Mouse (Mus musculus) spleen, adult 2 months (tissue): ENCODE measurements around the gene Lce1b.

Experiments
- CTCF ChIP-seq: fragments of 200-500 bp; IDR thresholded peaks from 2 replicates; pipeline ENCODE4 v1.5.1; 2011; ENCODE audit warnings: mild to moderate bottlenecking, inconsistent platforms; ENCODE audit not compliant: insufficient read depth, insufficient read length, insufficient replicate concordance; ENCODE audit errors: extremely low read depth
- POLR2A ChIP-seq: fragments of 200-500 bp; IDR thresholded peaks from 2 replicates; pipeline ENCODE4 v1.6.1; 2011; ENCODE audit warnings: low read depth, low read length, inconsistent platforms

GRCm38 (mm10) chr3:92656826-92657225 lies at the start of gene Lce1b:
- TF ChIP-seq CTCF = no peak
- TF ChIP-seq POLR2A = no peak
